Mouse (Mus musculus) liver, adult 2 months (tissue): Measurements from ENCODE around the gene Agpat4. TPM values are rescaled to one million over a fixed set of nuclear protein-coding genes. Genes with fewer than 3 reads are reported as not detected.

Experiments used
- DNase-seq: peaks from one replicate; pipeline ENCODE4 v3.0.0-alpha.2; 2011; ENCODE audit warnings: low read depth, low spot score; ENCODE audit errors: extremely low read depth
- H3K27ac ChIP-seq: fragments of 200-500 bp; replicated peaks from 2 replicates; pipeline ENCODE4 v1.5.1; 2012; ENCODE audit warnings: low read depth, mild to moderate bottlenecking, control low read depth, inconsistent platforms, low read length; ENCODE audit not compliant: insufficient read depth
- H3K27me3 ChIP-seq: fragments of 200-500 bp; 2 replicates; pipeline ENCODE4 v1.6.1; 2012; ENCODE audit warnings: mild to moderate bottlenecking, moderate library complexity, low read length, inconsistent platforms; ENCODE audit not compliant: control insufficient read depth, insufficient read depth
- H3K36me3 ChIP-seq: fragments of 200-500 bp; 2 replicates; pipeline ENCODE4 v1.6.1; 2012; ENCODE audit warnings: low read length, inconsistent platforms; ENCODE audit not compliant: control insufficient read depth, insufficient read depth
- H3K4me1 ChIP-seq: fragments of 200-500 bp; 2 replicates; pipeline ENCODE4 v1.6.1; 2011; ENCODE audit warnings: low read length; ENCODE audit not compliant: control insufficient read depth, insufficient read depth
- H3K4me3 ChIP-seq: fragments of 200-500 bp; 2 replicates; pipeline ENCODE4 v1.5.1; 2011; ENCODE audit warnings: low read depth, mild to moderate bottlenecking, control low read depth, low read length, moderate library complexity; ENCODE audit not compliant: insufficient read depth
- H3K79me2 ChIP-seq: fragments of 200-500 bp; 2 replicates; pipeline ENCODE4 v1.6.1; 2012; ENCODE audit warnings: inconsistent platforms, mild to moderate bottlenecking, low read length, moderate library complexity; ENCODE audit not compliant: control insufficient read depth, insufficient read depth
- H3K9ac ChIP-seq: fragments of 200-500 bp; 2 replicates; pipeline ENCODE4 v1.6.1; 2012; ENCODE audit warnings: low read depth, mild to moderate bottlenecking, control low read depth, inconsistent platforms, low read length
- CTCF ChIP-seq: fragments of 200-500 bp; IDR thresholded peaks from 2 replicates; pipeline ENCODE4 v1.5.1; 2011; ENCODE audit warnings: low read depth, low read length, control low read depth
- POLR2A ChIP-seq: fragments of 200-500 bp; IDR thresholded peaks from 2 replicates; pipeline ENCODE4 v1.6.1; 2011; ENCODE audit warnings: low read length, control low read depth; ENCODE audit not compliant: insufficient read depth; ENCODE audit errors: extremely low read depth
- WGBS: fragments of 180-500 bp; shearing (Covaris S2); methylation state at CpG from one replicate; pipeline ENCODE4 v1.1.7; 2018; 5-methylcytosine and 5-hydroxymethylcytosine counted together
- polyA plus RNA-seq: library from polyadenylated mRNA; depleted of rRNA; stranded (reverse); fragments of >200 nt; gene quantifications from 2 replicates; pipeline ENCODE4 v1.2.3, GENCODE M21; 2012
- total RNA-seq: library from RNA; depleted of rRNA; stranded (reverse); fragments of >200 nt; gene quantifications from 2 replicates; pipeline ENCODE4 v1.2.3, GENCODE M21; 2014

Gene Agpat4
- total and polyA plus RNA-seq, 2 experiments = 0.60 to 1.2 TPM

- Histone ChIP-seq H3K79me2 (no peaks in the 10 kb centered on the region), H3K9ac (no peak overlapping the region), H3K27me3 (no peaks in the 10 kb centered on the region), H3K27ac (no peak overlapping the region), H3K36me3 (no peaks in the 10 kb centered on the region), H3K4me3 (no peak overlapping the region), H3K4me1 (no peaks in the 10 kb centered on the region)
- WGBS = 90% methylated on average over 16 of the region's 16 CpGs
- DNase-seq = no peak
- TF ChIP-seq CTCF = no peak
- TF ChIP-seq POLR2A = no peak
Measured at GRCm38 (mm10) chr17:12159187-12160060, 40.9 kb downstream of the Agpat4 start.

- Histone ChIP-seq H3K4me1 (no peaks in the 10 kb centered on the region), H3K27me3 (no peaks in the 10 kb centered on the region), H3K27ac (no peak overlapping the region), H3K79me2 (no peaks in the 10 kb centered on the region), H3K9ac (no peak overlapping the region), H3K36me3 (no peaks in the 10 kb centered on the region), H3K4me3 (no peak overlapping the region)
- 85% methylated on average over 5 of the region's 5 CpGs for whole genome bisulfite sequencing
- TF ChIP-seq CTCF (no peak), POLR2A (no peak)
- DNase-seq = no peak
Measured at GRCm38 (mm10) chr17:12160061-12160421, 41.5 kb downstream of the Agpat4 start.

- Histone ChIP-seq H3K27me3 (no peaks in the 10 kb centered on the region), H3K27ac (no peak overlapping the region), H3K36me3 (no peaks in the 10 kb centered on the region), H3K4me1 (no peaks in the 10 kb centered on the region), H3K79me2 (no peaks in the 10 kb centered on the region), H3K9ac (no peak overlapping the region), H3K4me3 (no peak overlapping the region)
- TF ChIP-seq POLR2A (no peak), CTCF (no peak)
- DNase-seq = no peak
- WGBS = 91% methylated on average over 2 of the region's 2 CpGs
Measured at GRCm38 (mm10) chr17:12160540-12160939, 42.0 kb downstream of the Agpat4 start.

GRCm38 (mm10) chr17:12160984-12161764 is 42.7 kb downstream of the Agpat4 start:
- DNase-seq = no peak
- Histone ChIP-seq H3K79me2 (no peaks in the 10 kb centered on the region), H3K27ac (no peak overlapping the region), H3K4me1 (no peaks in the 10 kb centered on the region), H3K36me3 (no peaks in the 10 kb centered on the region), H3K27me3 (no peaks in the 10 kb centered on the region), H3K9ac (no peak overlapping the region), H3K4me3 (no peak overlapping the region)
- TF ChIP-seq POLR2A (no peak), CTCF (no peak)
- 88% methylated on average over 13 of the region's 13 CpGs for WGBS

- no peaks in the 10 kb centered on the region for H3K27me3 ChIP-seq
- H3K4me3 ChIP-seq = no peak overlapping the region
- DNase-seq = no peak
- no peaks in the 10 kb centered on the region for H3K79me2 ChIP-seq
- H3K36me3 ChIP-seq = no peaks in the 10 kb centered on the region
- H3K4me1 ChIP-seq = no peaks in the 10 kb centered on the region
- TF ChIP-seq POLR2A (no peak), CTCF (no peak)
- no peak overlapping the region for H3K27ac ChIP-seq
- H3K9ac ChIP-seq = no peak overlapping the region
- WGBS = 90% methylated on average over 7 of the region's 7 CpGs
Measured at GRCm38 (mm10) chr17:12161877-12162276, 43.4 kb downstream of the Agpat4 start.
